Comparison of ENCODE assay signal across 8 mouse cellular contexts in the genomic region with DNA sequence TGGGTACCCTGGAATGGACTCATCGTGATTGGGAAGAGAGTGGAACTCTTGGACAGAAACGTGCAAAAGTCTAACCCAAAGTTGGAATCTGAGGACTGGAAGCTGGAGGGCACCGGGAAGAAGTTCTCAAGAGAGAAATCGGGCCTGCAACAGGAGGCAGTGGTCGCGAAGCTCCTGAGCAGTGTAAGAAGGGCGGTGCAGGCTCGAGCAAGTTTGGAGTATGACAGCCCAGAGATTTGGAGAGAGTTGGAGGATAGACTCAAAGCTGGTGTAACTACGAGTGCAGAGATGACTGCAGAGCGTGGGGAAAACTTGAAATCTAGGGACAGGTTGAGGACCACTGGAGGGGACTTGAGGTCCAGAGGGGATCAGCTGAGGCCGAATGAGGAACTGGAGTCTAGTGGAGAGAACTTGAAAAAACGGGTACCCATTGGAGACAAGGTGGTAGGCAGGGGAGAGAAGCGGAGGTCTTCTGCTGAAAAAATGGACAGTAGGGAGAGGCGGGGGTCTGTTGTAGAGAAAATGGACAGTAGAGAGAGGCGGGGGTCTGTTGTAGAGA. TPM values are rescaled to one million over a fixed set of nuclear protein-coding genes. Genes with fewer than 3 reads are reported as not detected.
DNase-seq lines count a peak whose midpoint lies in the region; ATAC-seq and TF ChIP-seq lines count a peak whose summit lies in the region.

No protein-coding gene starts in this region.

- no peak for ATAC-seq in kidney, embryonic 15.5 days (replicated peaks; ENCODE audit: low FRiP score)
- ATAC-seq in hindbrain, embryonic 14.5 days (ENCODE audit: low FRiP score), result no peak
- 0 out of 2 replicates have a peak, but pooled peaks have one; percentile 2 for ATAC-seq in midbrain, embryonic 15.5 days (replicated peaks)

- peaks cover 22% of the 10 kb centered on the region for H3K4me1 ChIP-seq in kidney, embryonic 15.5 days
- peaks cover 14% of the 10 kb centered on the region for H3K4me1 ChIP-seq in bone marrow macrophage, adult 2 months (ENCODE audit: control insufficient read depth, insufficient read depth, low read length)
- H3K4me1 ChIP-seq in hindbrain, embryonic 14.5 days (replicated peaks; ENCODE audit: control insufficient read depth, insufficient read depth, low read length), result peaks cover 17% of the 10 kb centered on the region
- H3K4me1 ChIP-seq in midbrain, embryonic 15.5 days, result peaks cover 27% of the 10 kb centered on the region

- no peaks in the 10 kb centered on the region for H3K27me3 ChIP-seq in kidney, embryonic 15.5 days
- no peaks in the 10 kb centered on the region for H3K27me3 ChIP-seq in hindbrain, embryonic 14.5 days (ENCODE audit: control insufficient read depth, insufficient read depth, low read length)
- H3K27me3 ChIP-seq in midbrain, embryonic 15.5 days (replicated peaks), result no peaks in the 10 kb centered on the region

- H3K4me3 ChIP-seq in kidney, embryonic 15.5 days (replicated peaks), result peak overlapping the region; percentile 60
- H3K4me3 ChIP-seq in bone marrow macrophage, adult 2 months (ENCODE audit: insufficient read depth, low read length), result peak overlapping the region; percentile 80
- peak overlapping the region; percentile 52 for H3K4me3 ChIP-seq in hindbrain, embryonic 14.5 days (replicated peaks; ENCODE audit: low read length)
- H3K4me3 ChIP-seq in midbrain, embryonic 15.5 days, result peak overlapping the region; percentile 59

- DNase-seq in kidney, adult 9 months, result no peak
- no peak for DNase-seq in hindbrain, embryonic 14.5 days (ENCODE audit: low spot score)
- no peak for DNase-seq in left cerebral cortex, postnatal 10 days (ENCODE audit: extremely low spot score in 1 of 2, low spot score in 2 of 2)
- no peak for DNase-seq in frontal cortex, postnatal 36 days (ENCODE audit: low spot score in 2 of 2)
- no peak for DNase-seq in gastrocnemius, postnatal 25 days

- TF ChIP-seq CTCF in bone marrow macrophage, adult 2 months (IDR thresholded peaks at IDR 0.05; ENCODE audit: low read depth, low read length), result no peak

- no peak for TF ChIP-seq POLR2A in bone marrow macrophage, adult 2 months (IDR thresholded peaks at IDR 0.05; ENCODE audit: borderline replicate concordance, low read depth, low read length)

- H3K9me3 ChIP-seq in kidney, embryonic 15.5 days (replicated peaks), result no peaks in the 10 kb centered on the region
- no peaks in the 10 kb centered on the region for H3K9me3 ChIP-seq in hindbrain, embryonic 14.5 days (ENCODE audit: control insufficient read depth, low read length)
- no peaks in the 10 kb centered on the region for H3K9me3 ChIP-seq in midbrain, embryonic 15.5 days

- H3K27ac ChIP-seq in kidney, embryonic 15.5 days, result 0 out of 2 replicates have a peak overlapping the region, but pooled peaks have one; percentile 60
- H3K27ac ChIP-seq in bone marrow macrophage, adult 2 months (ENCODE audit: insufficient read depth, low read depth, low read length), result peak overlapping the region; percentile 76
- H3K27ac ChIP-seq in hindbrain, embryonic 14.5 days, result peak overlapping the region; percentile 22; the same call in 1 of the 2 replicates
- peak overlapping the region; percentile 54 for H3K27ac ChIP-seq in midbrain, embryonic 15.5 days

- H3K36me3 ChIP-seq in kidney, embryonic 15.5 days, result no peaks in the 10 kb centered on the region
- H3K36me3 ChIP-seq in hindbrain, embryonic 14.5 days (replicated peaks; ENCODE audit: control insufficient read depth, insufficient read depth), result no peaks in the 10 kb centered on the region
- no peaks in the 10 kb centered on the region for H3K36me3 ChIP-seq in midbrain, embryonic 15.5 days (replicated peaks)

- intact Hi-C loops in left cerebral cortex, postnatal 10 days (cut with DNase I), result no loop called here

- H3K4me2 ChIP-seq in kidney, embryonic 15.5 days, result peak overlapping the region; percentile 75
- H3K4me2 ChIP-seq in hindbrain, embryonic 14.5 days (replicated peaks), result peak overlapping the region; percentile 87
- peak overlapping the region; percentile 86 for H3K4me2 ChIP-seq in midbrain, embryonic 15.5 days

- 48% methylated on average over 15 of the region's 15 CpGs for WGBS in kidney, embryonic 15.5 days
- WGBS in hindbrain, embryonic 14.5 days, result 55% methylated on average over 15 of the region's 15 CpGs
- WGBS in midbrain, embryonic 15.5 days, result 48% methylated on average over 14 of the region's 15 CpGs

- peak overlapping the region; percentile 57 for H3K9ac ChIP-seq in kidney, embryonic 15.5 days
- H3K9ac ChIP-seq in hindbrain, embryonic 14.5 days, result peak overlapping the region; percentile 62
- peak overlapping the region; percentile 62 for H3K9ac ChIP-seq in midbrain, embryonic 15.5 days

RNA-seq across cellular contexts. Expression of gene Snx32, which starts 0.8 kb away (rescaled TPM):
- 7.5 and 9.3 TPM in 2 replicates for polyA plus RNA-seq in kidney, embryonic 15.5 days (2015; fragmentation: Nextera tagmentation; extraction: Ambion mirVana)
- polyA plus RNA-seq in bone marrow macrophage, adult 2 months (2012; ENCODE audit: insufficient read depth, insufficient read length, missing spikeins), result 34.1 and 43.8 TPM in 2 replicates
- 87.1 and 96.5 TPM in 2 replicates for polyA plus RNA-seq in hindbrain, embryonic 14.5 days (2014; fragmentation: Nextera tagmentation; extraction: Ambion mirVana)
- 106 and 111 TPM in 2 replicates for polyA plus RNA-seq in midbrain, embryonic 15.5 days (2015; fragmentation: Nextera tagmentation; extraction: Ambion mirVana)
- total RNA-seq in left cerebral cortex, postnatal 10 days (2021), result 10 to 100 TPM; 76.9 to 77.8 TPM
- total RNA-seq in gastrocnemius, postnatal 25 days (2021), result 1 to 10 TPM; 6.9 to 7.5 TPM

RNA-seq across cellular contexts. Expression of gene 1700020D05Rik, which starts 7.6 kb away (rescaled TPM):
- 0.30 and 0.32 TPM in 2 replicates for polyA plus RNA-seq in kidney, embryonic 15.5 days (2015; fragmentation: Nextera tagmentation; extraction: Ambion mirVana)
- polyA plus RNA-seq in bone marrow macrophage, adult 2 months (2012; ENCODE audit: insufficient read depth, insufficient read length, missing spikeins), result 5.1 and 7.7 TPM in 2 replicates
- 0.21 and 0.58 TPM in 2 replicates for polyA plus RNA-seq in hindbrain, embryonic 14.5 days (2014; fragmentation: Nextera tagmentation; extraction: Ambion mirVana)
- polyA plus RNA-seq in midbrain, embryonic 15.5 days (2015; fragmentation: Nextera tagmentation; extraction: Ambion mirVana), result 0.17 TPM in 1 of 2 replicates, not detected in the other
- 1 to 10 TPM; 4.8 to 5.4 TPM for total RNA-seq in left cerebral cortex, postnatal 10 days (2021)
- under 1 TPM; 0.64 to 0.88 TPM for total RNA-seq in gastrocnemius, postnatal 25 days (2021)

RNA-seq across cellular contexts. Expression of gene Cfl1, which starts 20.9 kb away (rescaled TPM):
- 2,798 and 2,930 TPM in 2 replicates for polyA plus RNA-seq in kidney, embryonic 15.5 days (2015; fragmentation: Nextera tagmentation; extraction: Ambion mirVana)
- polyA plus RNA-seq in bone marrow macrophage, adult 2 months (2012; ENCODE audit: insufficient read depth, insufficient read length, missing spikeins), result 1,898 and 2,021 TPM in 2 replicates
- 3,620 and 3,763 TPM in 2 replicates for polyA plus RNA-seq in hindbrain, embryonic 14.5 days (2014; fragmentation: Nextera tagmentation; extraction: Ambion mirVana)
- polyA plus RNA-seq in midbrain, embryonic 15.5 days (2015; fragmentation: Nextera tagmentation; extraction: Ambion mirVana), result 3,624 and 3,631 TPM in 2 replicates
- 1,000 to 10,000 TPM; 1,943 to 1,967 TPM for total RNA-seq in left cerebral cortex, postnatal 10 days (2021)
- total RNA-seq in gastrocnemius, postnatal 25 days (2021), result 100 to 1,000 TPM in 1 of 2 experiments, 10 to 100 TPM in 1; 83.6 to 106 TPM

RNA-seq across cellular contexts. Expression of gene Mus81, which starts 23.0 kb away (rescaled TPM):
- 37.0 and 47.4 TPM in 2 replicates for polyA plus RNA-seq in kidney, embryonic 15.5 days (2015; fragmentation: Nextera tagmentation; extraction: Ambion mirVana)
- 16.7 and 19.8 TPM in 2 replicates for polyA plus RNA-seq in bone marrow macrophage, adult 2 months (2012; ENCODE audit: insufficient read depth, insufficient read length, missing spikeins)
- polyA plus RNA-seq in hindbrain, embryonic 14.5 days (2014; fragmentation: Nextera tagmentation; extraction: Ambion mirVana), result 40.0 and 41.7 TPM in 2 replicates
- 54.3 and 60.2 TPM in 2 replicates for polyA plus RNA-seq in midbrain, embryonic 15.5 days (2015; fragmentation: Nextera tagmentation; extraction: Ambion mirVana)
- total RNA-seq in left cerebral cortex, postnatal 10 days (2021), result 10 to 100 TPM; 32.2 to 33.3 TPM
- 10 to 100 TPM; 20.3 to 21.6 TPM for total RNA-seq in gastrocnemius, postnatal 25 days (2021)

RNA-seq across cellular contexts. Expression of gene Efemp2, which starts 37.4 kb away (rescaled TPM):
- polyA plus RNA-seq in kidney, embryonic 15.5 days (2015; fragmentation: Nextera tagmentation; extraction: Ambion mirVana), result 156 and 179 TPM in 2 replicates
- 9.1 and 11.3 TPM in 2 replicates for polyA plus RNA-seq in bone marrow macrophage, adult 2 months (2012; ENCODE audit: insufficient read depth, insufficient read length, missing spikeins)
- polyA plus RNA-seq in hindbrain, embryonic 14.5 days (2014; fragmentation: Nextera tagmentation; extraction: Ambion mirVana), result 37.8 and 41.1 TPM in 2 replicates
- polyA plus RNA-seq in midbrain, embryonic 15.5 days (2015; fragmentation: Nextera tagmentation; extraction: Ambion mirVana), result 41.3 and 45.9 TPM in 2 replicates
- 10 to 100 TPM; 18.3 to 18.6 TPM for total RNA-seq in left cerebral cortex, postnatal 10 days (2021)
- 10 to 100 TPM in 1 of 2 experiments, 1 to 10 TPM in 1; 7.8 to 12.2 TPM for total RNA-seq in gastrocnemius, postnatal 25 days (2021)

Comparison
In these comparisons a context has a peak if more than half of its experiments do, and no peak if none do; other contexts are left out.
1. H3K27ac ChIP-seq: peak in every context shown above with its lines; median percentile 76 in bone marrow macrophage, adult 2 months; 60 in kidney, embryonic 15.5 days; 54 in midbrain, embryonic 15.5 days; 22 in hindbrain, embryonic 14.5 days.